Mouse (Mus musculus) retina, postnatal 7 days (tissue): ENCODE measurements around the gene Mkrn3.

Source experiments
- DNase-seq: peaks from one replicate; pipeline ENCODE4 v3.0.0-alpha.2; 2012; ENCODE audit warnings: low read depth, low spot score

Mkrn3 gene

GRCm38 (mm10) chr7:62378529-62378928 lies 41.4 kb downstream of the Mkrn3 start:
- DNase-seq: no peak

GRCm38 (mm10) chr7:62377313-62377712 lies 42.6 kb downstream of the Mkrn3 start:
- no peak for DNase-seq

GRCm38 (mm10) chr7:62376510-62377304 lies 43.2 kb downstream of the Mkrn3 start, which contains the start of gene Magel2:
Gene Magel2, plus strand, starts transcription at chr7:62377010.
- DNase-seq: peak; percentile 38

GRCm38 (mm10) chr7:62375658-62376057 lies 44.3 kb downstream of the Mkrn3 start:
- DNase-seq: no peak
